Mouse (Mus musculus) midbrain, embryonic 16.5 days (tissue): Measurements from ENCODE around the gene Tyrp1. TPM values are rescaled to one million over a fixed set of nuclear protein-coding genes. Genes with fewer than 3 reads are reported as not detected.

Experiments
- ATAC-seq: fragments of 200-750 bp; cut with Nextera tagmentation; 2 replicates; pipeline ENCODE4 v1.8.0; 2017; ENCODE audit warnings: moderate TSS enrichment
- H3K27ac ChIP-seq: fragments of 300-500 bp; sonication (generic); 2 replicates; pipeline ENCODE4 v1.5.1; 2014; ENCODE audit warnings: mild to moderate bottlenecking, low read length, mixed read lengths
- H3K27me3 ChIP-seq: fragments of 300-500 bp; sonication (generic); 2 replicates; pipeline ENCODE4 v1.6.1; 2014; ENCODE audit warnings: low read depth, low read length, mixed read lengths; ENCODE audit not compliant: control insufficient read depth, insufficient read depth
- H3K36me3 ChIP-seq: fragments of 300-500 bp; sonication (generic); 2 replicates; pipeline ENCODE4 v1.6.1; 2014; ENCODE audit warnings: mild to moderate bottlenecking, low read length, moderate library complexity, mixed read lengths; ENCODE audit not compliant: control insufficient read depth, insufficient read depth
- H3K4me1 ChIP-seq: fragments of 300-500 bp; sonication (generic); 2 replicates; pipeline ENCODE4 v1.6.1; 2014; ENCODE audit warnings: mild to moderate bottlenecking, low read length, mixed read lengths; ENCODE audit not compliant: control insufficient read depth, insufficient read depth
- H3K4me2 ChIP-seq: fragments of 300-500 bp; sonication (generic); 2 replicates; pipeline ENCODE4 v1.6.1; 2014; ENCODE audit warnings: mild to moderate bottlenecking, low read length, mixed read lengths
- H3K4me3 ChIP-seq: fragments of 300-500 bp; sonication (generic); 2 replicates; pipeline ENCODE4 v1.5.1; 2014; ENCODE audit warnings: low read depth, mild to moderate bottlenecking, low read length, moderate library complexity, mixed read lengths
- H3K9ac ChIP-seq: fragments of 300-500 bp; sonication (generic); 2 replicates; pipeline ENCODE4 v1.6.1; 2014; ENCODE audit warnings: low read depth, low read length, mixed read lengths
- H3K9me3 ChIP-seq: fragments of 300-500 bp; sonication (generic); replicated peaks from 2 replicates; pipeline ENCODE4 v1.6.1; 2014; ENCODE audit warnings: mild to moderate bottlenecking, low read length, mixed read lengths; ENCODE audit not compliant: control insufficient read depth, poor library complexity, severe bottlenecking
- WGBS: fragments of 180-500 bp; shearing (Covaris S2); extraction: QIAGEN DNeasy Blood & Tissue Kit; methylation state at CpG from one replicate; pipeline ENCODE4 v1.1.7; 2014; 5-methylcytosine and 5-hydroxymethylcytosine counted together
- polyA plus RNA-seq: library from polyadenylated mRNA; unstranded; fragments of >200 nt; fragmentation: Nextera tagmentation; extraction: Ambion mirVana; gene quantifications from 2 replicates; pipeline ENCODE4 v1.2.1, GENCODE M21; 2015

Tyrp1 gene
- polyA plus RNA-seq: 0.48 and 0.50 TPM in 2 replicates

DNA sequence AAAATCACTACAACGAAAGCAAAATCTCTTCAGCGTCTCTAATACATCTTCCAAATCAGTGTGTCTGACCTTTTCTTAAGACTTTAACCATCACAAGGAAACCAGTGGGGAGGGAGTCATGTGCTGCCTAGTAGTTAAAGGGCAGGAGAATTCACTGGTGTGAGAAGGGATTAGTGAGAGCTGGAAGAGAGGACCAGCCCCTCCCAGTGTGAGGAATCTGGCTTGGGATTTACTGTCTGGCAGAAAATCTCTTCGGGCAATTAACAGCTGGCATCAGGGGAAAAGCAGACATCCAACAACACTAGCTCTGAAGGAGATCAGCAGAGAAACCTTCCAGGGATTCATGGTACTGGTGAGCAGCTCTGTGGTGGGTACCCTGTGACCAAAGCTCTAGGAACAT is at the start of gene Tyrp1:
Tyrp1 (plus strand) TSS at position 74 of the 400 bp plus-strand sequence.
- Histone ChIP-seq H3K4me3 (no peak within 1 kb of the TSS), H3K27me3 (no peaks in the 10 kb centered on the region), H3K27ac (no peak within 1 kb of the TSS), H3K9ac (no peak within 1 kb of the TSS), H3K4me1 (no peaks in the 10 kb centered on the region), H3K9me3 (no peaks in the 10 kb centered on the region), H3K4me2 (no peak within 1 kb of the TSS), H3K36me3 (no peaks in the 10 kb centered on the region)
- WGBS: 13% methylated on average over 3 of the region's 3 CpGs
- no peak for ATAC-seq

DNA sequence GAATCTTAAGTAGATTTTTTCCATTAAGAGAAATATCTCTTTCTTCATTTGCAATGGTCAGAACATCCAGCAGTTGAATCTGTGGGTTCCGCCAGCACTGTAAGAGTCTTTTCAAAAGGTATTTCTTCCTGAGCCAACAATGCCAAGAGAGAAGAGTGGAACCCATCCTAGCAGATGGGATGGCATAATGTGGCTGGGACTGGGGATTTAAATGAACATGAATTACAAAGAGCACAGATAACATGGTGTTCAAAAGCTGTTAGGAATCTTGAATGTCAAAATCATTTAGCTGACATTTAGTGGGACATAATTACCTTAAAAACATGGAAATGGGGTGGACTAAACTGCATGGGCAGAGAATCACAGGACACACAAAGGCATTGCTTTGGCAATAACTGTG is 45.6 kb upstream of the Tyrp1 start:
- Histone ChIP-seq H3K9me3 (no peaks in the 10 kb centered on the region), H3K27ac (no peak overlapping the region), H3K27me3 (no peaks in the 10 kb centered on the region), H3K36me3 (no peaks in the 10 kb centered on the region), H3K4me2 (no peak overlapping the region), H3K9ac (no peak overlapping the region), H3K4me1 (no peaks in the 10 kb centered on the region), H3K4me3 (no peak overlapping the region)
- no peak for ATAC-seq
- WGBS: 63% methylated on average over 1 of the region's 1 CpGs

DNA sequence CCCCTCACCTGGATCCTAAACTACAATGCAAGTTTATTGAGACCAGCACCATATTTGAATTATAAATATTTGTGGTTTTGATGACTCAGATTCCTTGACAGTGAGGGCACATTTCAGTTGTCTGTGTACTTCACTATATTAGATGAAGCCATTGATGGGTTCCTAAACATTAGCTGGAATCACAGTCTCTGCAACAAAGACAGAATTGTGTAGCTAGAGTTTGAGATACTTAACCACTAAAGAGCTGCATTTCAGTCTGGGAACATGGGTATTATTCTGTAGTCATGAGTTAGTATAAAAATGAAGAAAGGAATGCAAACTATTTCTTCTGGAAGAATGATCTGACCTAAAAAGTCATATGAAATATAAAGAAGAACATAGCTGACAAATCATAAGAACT is 14.4 kb upstream of the Tyrp1 start:
- no peak overlapping the region for H3K4me2 ChIP-seq
- no peaks in the 10 kb centered on the region for H3K36me3 ChIP-seq
- no peak for ATAC-seq

DNA sequence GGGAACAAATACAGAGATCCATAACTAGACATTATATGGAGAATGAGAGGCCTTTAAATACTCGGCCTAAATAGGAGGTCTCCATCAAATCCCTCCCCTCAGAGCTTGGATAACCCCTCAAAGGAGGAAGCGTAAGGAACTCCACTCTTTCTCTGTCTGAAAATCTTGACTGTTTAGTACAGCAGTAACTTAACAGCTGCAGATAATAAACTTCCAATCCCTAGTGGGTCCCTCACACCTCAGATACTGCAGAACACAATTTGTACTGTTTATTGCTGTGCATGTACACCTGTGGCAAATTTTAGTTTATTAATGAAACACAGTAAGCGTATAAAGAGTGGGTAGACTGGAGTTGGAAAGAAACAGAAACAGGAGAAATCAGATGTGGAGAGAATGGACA is 12.0 kb upstream of the Tyrp1 start:
- Histone ChIP-seq H3K36me3 (no peaks in the 10 kb centered on the region), H3K27ac (no peak overlapping the region), H3K9me3 (no peaks in the 10 kb centered on the region), H3K4me2 (no peak overlapping the region), H3K4me3 (no peak overlapping the region), H3K4me1 (no peaks in the 10 kb centered on the region), H3K27me3 (no peaks in the 10 kb centered on the region), H3K9ac (no peak overlapping the region)
- ATAC-seq: no peak
- 87% methylated on average over 3 of the region's 3 CpGs for WGBS

More for the DNA sequence above, 14.4 kb upstream of the Tyrp1 start:
- H3K4me3 ChIP-seq: no peak overlapping the region
- no peak overlapping the region for H3K9ac ChIP-seq
- H3K27me3 ChIP-seq: no peaks in the 10 kb centered on the region
- no peak overlapping the region for H3K27ac ChIP-seq
- no peaks in the 10 kb centered on the region for H3K4me1 ChIP-seq
- no peaks in the 10 kb centered on the region for H3K9me3 ChIP-seq

DNA sequence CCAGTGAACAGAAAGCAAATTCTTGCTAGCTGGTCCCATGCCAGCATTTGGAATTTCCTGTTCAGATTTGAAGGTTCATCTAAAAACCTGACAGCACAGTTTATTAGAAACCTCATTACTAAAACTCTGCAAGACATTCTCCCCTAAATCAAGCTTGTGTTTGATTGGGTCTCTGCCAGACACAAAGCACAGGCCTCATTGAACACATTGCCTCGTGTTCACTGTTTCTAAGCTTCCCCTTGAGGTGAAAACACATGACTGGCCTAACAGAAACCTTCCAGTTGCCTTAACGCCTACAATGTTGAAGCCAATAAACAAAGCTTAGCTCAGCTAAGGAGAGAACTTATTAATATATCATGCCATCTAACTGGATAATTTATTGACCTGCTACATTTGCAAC is 5.7 kb upstream of the Tyrp1 start:
- H3K36me3 ChIP-seq: no peaks in the 10 kb centered on the region
- ATAC-seq: no peak
- H3K4me1 ChIP-seq: no peaks in the 10 kb centered on the region
- WGBS: 48% methylated on average over 2 of the region's 2 CpGs
- no peaks in the 10 kb centered on the region for H3K9me3 ChIP-seq
- no peak overlapping the region for H3K27ac ChIP-seq
- H3K9ac ChIP-seq: no peak overlapping the region
- H3K27me3 ChIP-seq: no peaks in the 10 kb centered on the region
- H3K4me3 ChIP-seq: no peak overlapping the region
- no peak overlapping the region for H3K4me2 ChIP-seq

DNA sequence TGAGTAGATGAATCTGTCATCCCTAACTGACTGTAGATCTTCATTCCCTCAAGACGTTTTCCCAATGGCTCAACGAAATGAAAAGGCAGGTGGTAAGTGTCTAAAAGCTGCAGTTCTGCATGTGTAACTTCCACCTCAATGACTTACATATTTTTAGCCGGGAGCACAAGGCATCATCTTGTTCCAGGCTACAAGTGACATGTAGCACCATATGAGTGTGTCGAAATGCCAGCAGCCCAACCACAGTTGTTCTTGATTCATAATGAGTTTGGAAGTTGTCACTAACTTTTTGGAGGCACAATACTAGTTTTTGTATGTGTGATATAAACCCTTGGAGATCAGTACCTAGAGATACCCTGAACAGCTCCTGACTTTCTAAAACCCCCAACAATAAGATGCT is 5.4 kb downstream of the Tyrp1 start:
- H3K4me3 ChIP-seq: no peak overlapping the region
- H3K27me3 ChIP-seq: no peaks in the 10 kb centered on the region
- H3K4me2 ChIP-seq: no peak overlapping the region
- H3K9me3 ChIP-seq: no peaks in the 10 kb centered on the region
- no peak overlapping the region for H3K9ac ChIP-seq
- H3K36me3 ChIP-seq: no peaks in the 10 kb centered on the region
- H3K27ac ChIP-seq: no peak overlapping the region
- no peak for ATAC-seq
- WGBS: 80% methylated on average over 4 of the region's 4 CpGs
- H3K4me1 ChIP-seq: no peaks in the 10 kb centered on the region

DNA sequence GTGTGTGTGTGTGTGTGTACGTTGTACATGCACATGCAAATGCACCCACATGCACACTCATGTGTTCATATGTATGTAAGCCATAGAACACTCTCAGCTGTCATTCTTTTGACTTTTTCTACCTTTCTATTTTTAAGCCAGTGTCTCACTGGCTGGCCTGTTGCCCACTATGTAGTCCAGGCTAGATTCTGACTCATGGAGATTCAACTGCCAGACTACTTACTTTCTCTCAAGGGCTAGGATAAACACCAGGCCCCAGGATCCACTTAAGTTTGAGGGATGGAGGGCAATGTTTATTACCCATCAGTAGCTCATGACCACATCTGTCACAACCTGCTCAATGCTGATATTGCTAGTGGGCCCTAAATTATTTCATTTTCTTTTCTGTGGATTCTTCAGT is 8.1 kb downstream of the Tyrp1 start:
- no peak for ATAC-seq
- no peaks in the 10 kb centered on the region for H3K4me1 ChIP-seq
- no peak overlapping the region for H3K9ac ChIP-seq
- no peak overlapping the region for H3K27ac ChIP-seq
- no peak overlapping the region for H3K4me3 ChIP-seq
- WGBS: 92% methylated on average over 1 of the region's 1 CpGs
- no peaks in the 10 kb centered on the region for H3K27me3 ChIP-seq
- H3K36me3 ChIP-seq: no peaks in the 10 kb centered on the region
- H3K9me3 ChIP-seq: no peaks in the 10 kb centered on the region
- no peak overlapping the region for H3K4me2 ChIP-seq

DNA sequence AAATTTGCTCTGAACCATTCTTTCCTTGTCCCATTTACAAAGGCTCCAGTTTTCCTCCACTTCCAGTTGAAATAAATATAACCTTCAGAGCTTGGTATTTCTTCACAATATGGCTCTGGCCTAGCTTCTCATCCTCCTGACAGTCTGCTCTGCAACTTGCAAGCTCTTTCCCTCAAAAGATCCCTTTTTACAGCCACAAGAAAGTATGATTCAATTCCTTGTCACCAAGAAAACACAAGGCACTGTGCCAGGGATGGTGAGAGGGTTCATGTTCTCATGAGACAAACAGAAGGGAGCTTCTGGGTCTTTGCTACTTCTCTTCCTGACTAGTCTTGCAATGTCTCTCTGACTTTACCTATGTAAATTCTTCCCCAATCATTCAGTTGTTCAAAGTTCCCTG is 9.8 kb downstream of the Tyrp1 start:
- no peaks in the 10 kb centered on the region for H3K27me3 ChIP-seq
- no peak for ATAC-seq

DNA sequence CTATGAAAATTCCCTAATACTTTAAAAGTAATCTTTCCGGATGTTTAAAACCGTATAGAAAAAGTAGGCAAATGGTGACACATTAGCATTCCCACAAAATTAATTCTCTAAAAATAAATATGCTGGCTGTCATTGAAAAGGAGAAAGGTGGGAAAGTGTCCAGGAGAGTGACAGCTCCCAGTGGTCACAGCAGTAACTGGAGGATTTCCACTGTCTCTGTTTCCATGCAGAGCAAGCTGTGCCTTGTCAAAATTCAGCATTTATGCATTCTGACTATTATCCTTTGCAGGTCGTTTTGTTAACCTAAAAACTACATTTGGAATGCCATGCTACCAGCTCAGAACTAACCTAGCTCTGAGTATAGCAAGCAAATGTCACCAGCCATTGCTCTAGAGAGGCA is 12.1 kb downstream of the Tyrp1 start:
- WGBS: 76% methylated on average over 3 of the region's 3 CpGs

More for the DNA sequence above, 9.8 kb downstream of the Tyrp1 start:
- H3K4me3 ChIP-seq: no peak overlapping the region
- no peak overlapping the region for H3K27ac ChIP-seq
- H3K9ac ChIP-seq: no peak overlapping the region
- H3K4me1 ChIP-seq: no peaks in the 10 kb centered on the region
- no peak overlapping the region for H3K4me2 ChIP-seq
- no peaks in the 10 kb centered on the region for H3K9me3 ChIP-seq
- no peaks in the 10 kb centered on the region for H3K36me3 ChIP-seq

More for the DNA sequence above, 12.1 kb downstream of the Tyrp1 start:
- Histone ChIP-seq H3K9ac (no peak overlapping the region), H3K4me2 (no peak overlapping the region), H3K27ac (no peak overlapping the region), H3K27me3 (no peaks in the 10 kb centered on the region), H3K9me3 (no peaks in the 10 kb centered on the region), H3K36me3 (no peaks in the 10 kb centered on the region), H3K4me1 (no peaks in the 10 kb centered on the region), H3K4me3 (no peak overlapping the region)
- ATAC-seq: no peak
